8 mouse cellular contexts compared by ENCODE assay signal in the genomic region with DNA sequence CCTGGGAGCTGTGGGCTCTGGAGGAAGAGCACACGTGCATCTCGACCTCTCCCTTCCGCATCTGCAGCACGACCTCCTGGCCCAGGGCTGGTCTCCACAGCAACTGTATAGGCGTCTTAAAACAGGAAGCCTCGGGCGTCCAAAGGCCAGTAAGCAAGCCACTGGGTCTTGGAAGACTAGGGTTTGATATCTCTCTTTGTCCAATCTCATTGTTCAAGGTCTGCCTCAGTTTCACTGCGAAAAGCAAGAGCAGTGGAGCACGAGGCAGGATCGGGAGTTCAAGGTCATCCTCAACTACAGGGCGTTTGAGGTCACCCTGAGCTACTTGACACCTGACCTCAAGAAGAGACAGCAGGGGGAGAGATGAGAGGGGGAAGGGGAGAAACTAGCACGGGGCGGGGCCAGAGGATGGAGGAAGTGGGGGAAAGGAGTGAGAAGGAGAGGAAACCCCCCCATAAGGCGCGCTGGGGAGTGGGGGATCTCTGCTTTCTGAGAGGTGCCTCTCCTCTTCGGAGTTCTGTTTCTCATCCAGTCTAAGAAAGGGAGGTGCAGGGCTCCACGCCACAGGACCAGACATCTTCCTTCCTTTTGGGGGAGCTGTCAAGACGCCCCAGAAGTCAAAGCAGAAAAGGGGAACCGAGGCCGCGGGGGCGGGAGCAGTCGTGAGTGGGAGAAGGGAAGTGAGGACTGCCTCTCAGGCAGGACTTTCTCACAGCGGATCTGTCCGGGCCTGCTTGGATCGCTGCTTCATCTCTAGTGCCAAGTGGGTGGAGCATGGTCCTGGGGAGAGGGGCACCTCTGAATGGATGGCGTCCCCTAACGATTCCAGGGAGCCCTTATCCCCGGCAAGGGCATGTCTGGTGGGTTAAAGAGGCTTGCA. TPM values are rescaled to one million over a fixed set of nuclear protein-coding genes. Genes with fewer than 3 reads are reported as not detected.
DNase-seq lines count a peak whose midpoint lies in the region; ATAC-seq and TF ChIP-seq lines count a peak whose summit lies in the region.

No protein-coding gene starts in this region.

- peak overlapping the region; percentile 72 for H3K4me2 ChIP-seq in heart, embryonic 14.5 days (ENCODE audit: low read length)
- H3K4me2 ChIP-seq in kidney, embryonic 15.5 days, result peak overlapping the region; percentile 78
- H3K4me2 ChIP-seq in lung, embryonic 15.5 days, result peak overlapping the region; percentile 77

- DNase-seq in layer of hippocampus, adult 2 months (ENCODE audit: low spot score in 2 of 2), result no peak
- no peak for DNase-seq in layer of hippocampus, adult 9-10 months (ENCODE audit: low spot score)
- peak; percentile 39 for DNase-seq in embryonic facial prominence, embryonic 10.5 days (ENCODE audit: low spot score)
- peak; percentile 59 for DNase-seq in right cerebral cortex, postnatal 14 days

- ATAC-seq in heart, embryonic 14.5 days (ENCODE audit: insufficient number of reproducible peaks, insufficient read depth, low FRiP score, low read depth), result peak; percentile 46; the same call in 1 of the 2 replicates
- peak; percentile 31; the same call in 1 of the 2 replicates for ATAC-seq in kidney, embryonic 15.5 days (replicated peaks; ENCODE audit: low FRiP score)
- ATAC-seq in lung, embryonic 15.5 days (ENCODE audit: borderline replicate concordance, extremely low read depth, low FRiP score, low TSS enrichment), result peak; percentile 65; the same call in 1 of the 2 replicates
- ATAC-seq in megakaryocyte-erythroid progenitor cell, adult 5-6 weeks (replicated peaks; ENCODE audit: low FRiP score, low TSS enrichment, poor library complexity, severe bottlenecking), result no peak; the same call in 1 of the 2 replicates

- no peaks in the 10 kb centered on the region for H3K36me3 ChIP-seq in embryonic facial prominence, embryonic 10.5 days (replicated peaks)
- no peaks in the 10 kb centered on the region for H3K36me3 ChIP-seq in heart, embryonic 14.5 days (ENCODE audit: control insufficient read depth, insufficient read depth, low read length)
- H3K36me3 ChIP-seq in kidney, embryonic 15.5 days, result no peaks in the 10 kb centered on the region
- no peaks in the 10 kb centered on the region for H3K36me3 ChIP-seq in lung, embryonic 15.5 days

- H3K27me3 ChIP-seq in embryonic facial prominence, embryonic 10.5 days (replicated peaks; ENCODE audit: low read depth, poor library complexity, severe bottlenecking), result peaks cover 67% of the 10 kb centered on the region
- H3K27me3 ChIP-seq in heart, embryonic 14.5 days (ENCODE audit: control insufficient read depth, insufficient read depth, low read length), result peaks cover 44% of the 10 kb centered on the region
- peaks cover 40% of the 10 kb centered on the region for H3K27me3 ChIP-seq in kidney, embryonic 15.5 days
- peaks cover 18% of the 10 kb centered on the region for H3K27me3 ChIP-seq in lung, embryonic 15.5 days

- 3% methylated on average over 29 of the region's 29 CpGs for WGBS in embryonic facial prominence, embryonic 10.5 days
- 6% methylated on average over 29 of the region's 29 CpGs for WGBS in heart, embryonic 14.5 days
- WGBS in kidney, embryonic 15.5 days, result 3% methylated on average over 29 of the region's 29 CpGs
- WGBS in lung, embryonic 15.5 days, result 4% methylated on average over 29 of the region's 29 CpGs

- peak overlapping the region; percentile 64 for H3K9ac ChIP-seq in heart, embryonic 14.5 days (ENCODE audit: low read length)
- peak overlapping the region; percentile 38; the same call in 1 of the 2 replicates for H3K9ac ChIP-seq in kidney, embryonic 15.5 days
- peak overlapping the region; percentile 21; the same call in 1 of the 2 replicates for H3K9ac ChIP-seq in lung, embryonic 15.5 days

- H3K9me3 ChIP-seq in embryonic facial prominence, embryonic 10.5 days, result no peaks in the 10 kb centered on the region
- H3K9me3 ChIP-seq in heart, embryonic 14.5 days (ENCODE audit: control insufficient read depth, low read length), result no peaks in the 10 kb centered on the region
- no peaks in the 10 kb centered on the region for H3K9me3 ChIP-seq in kidney, embryonic 15.5 days (replicated peaks)
- H3K9me3 ChIP-seq in lung, embryonic 15.5 days, result no peaks in the 10 kb centered on the region

- no peak for TF ChIP-seq CTCF in layer of hippocampus, adult 2 months (conservative IDR thresholded peaks at IDR 0.05)

- peak overlapping the region; percentile 46 for H3K4me3 ChIP-seq in layer of hippocampus, adult 2 months
- peak overlapping the region; percentile 49 for H3K4me3 ChIP-seq in embryonic facial prominence, embryonic 10.5 days
- H3K4me3 ChIP-seq in heart, embryonic 14.5 days (ENCODE audit: control insufficient read depth in 1 of 2, insufficient read depth in 1 of 2, low read depth in 1 of 2, low read length in 2 of 2), result peak overlapping the region; percentile 42 to 57
- peak overlapping the region; percentile 47 for H3K4me3 ChIP-seq in kidney, embryonic 15.5 days (replicated peaks)
- peak overlapping the region; percentile 50 for H3K4me3 ChIP-seq in lung, embryonic 15.5 days

- H3K27ac ChIP-seq in layer of hippocampus, adult 2 months, result peak overlapping the region; percentile 51; the same call in 1 of the 2 replicates
- H3K27ac ChIP-seq in embryonic facial prominence, embryonic 10.5 days (replicated peaks), result peak overlapping the region; percentile 51; the same call in 1 of the 2 replicates
- H3K27ac ChIP-seq in heart, embryonic 14.5 days (replicated peaks in 1 of 2; ENCODE audit: control insufficient read depth in 1 of 2, insufficient read depth in 1 of 2, low read depth in 2 of 2, low read length in 2 of 2), result peak overlapping the region; percentile 36 to 64; a peak in 3 of 4 replicates
- H3K27ac ChIP-seq in kidney, embryonic 15.5 days, result peak overlapping the region; percentile 52
- H3K27ac ChIP-seq in lung, embryonic 15.5 days, result peak overlapping the region; percentile 55

- peaks cover 30% of the 10 kb centered on the region for H3K4me1 ChIP-seq in embryonic facial prominence, embryonic 10.5 days
- H3K4me1 ChIP-seq in heart, embryonic 14.5 days (ENCODE audit: control insufficient read depth in 2 of 2, insufficient read depth in 2 of 2, low read length in 2 of 2), result peaks cover 10 to 15% of the 10 kb centered on the region in 2 experiments; a peak in 3 of 4 replicates
- peaks cover 37% of the 10 kb centered on the region for H3K4me1 ChIP-seq in kidney, embryonic 15.5 days
- peaks cover 50% of the 10 kb centered on the region for H3K4me1 ChIP-seq in lung, embryonic 15.5 days

RNA-seq across cellular contexts. Expression of a gene that starts 0.9 kb away (rescaled TPM):
- 1 to 10 TPM; 2.6 to 2.8 TPM for total RNA-seq in layer of hippocampus, adult 2 months (2021)
- polyA plus RNA-seq in embryonic facial prominence, embryonic 10.5 days (2016; fragmentation: Nextera tagmentation; extraction: Ambion mirVana), result 5.9 and 6.0 TPM in 2 replicates
- 13.9 and 14.4 TPM in 2 replicates for polyA plus RNA-seq in heart, embryonic 14.5 days (2014; fragmentation: Nextera tagmentation; extraction: Ambion mirVana)
- 10.8 and 13.7 TPM in 2 replicates for polyA plus RNA-seq in kidney, embryonic 15.5 days (2015; fragmentation: Nextera tagmentation; extraction: Ambion mirVana)
- 55.1 and 57.5 TPM in 2 replicates for polyA plus RNA-seq in lung, embryonic 15.5 days (2015; fragmentation: Nextera tagmentation; extraction: Ambion mirVana)
- 1.9 and 3.4 TPM in 2 replicates for total RNA-seq in megakaryocyte-erythroid progenitor cell, adult 5-6 weeks (2014; fragmentation: Nextera tagmentation)
- 3.6 TPM in 2 replicates for total RNA-seq in megakaryocyte-erythroid progenitor cell, adult 5-6 weeks (2017)

RNA-seq across cellular contexts. Expression of a gene that starts 12.4 kb away (rescaled TPM):
- total RNA-seq in layer of hippocampus, adult 2 months (2021), result 10 to 100 TPM; 63.8 to 64.6 TPM
- 154 and 161 TPM in 2 replicates for polyA plus RNA-seq in embryonic facial prominence, embryonic 10.5 days (2016; fragmentation: Nextera tagmentation; extraction: Ambion mirVana)
- polyA plus RNA-seq in heart, embryonic 14.5 days (2014; fragmentation: Nextera tagmentation; extraction: Ambion mirVana), result 151 and 160 TPM in 2 replicates
- polyA plus RNA-seq in kidney, embryonic 15.5 days (2015; fragmentation: Nextera tagmentation; extraction: Ambion mirVana), result 140 and 143 TPM in 2 replicates
- polyA plus RNA-seq in lung, embryonic 15.5 days (2015; fragmentation: Nextera tagmentation; extraction: Ambion mirVana), result 157 and 160 TPM in 2 replicates
- total RNA-seq in megakaryocyte-erythroid progenitor cell, adult 5-6 weeks (2014; fragmentation: Nextera tagmentation), result 66.2 and 78.8 TPM in 2 replicates
- total RNA-seq in megakaryocyte-erythroid progenitor cell, adult 5-6 weeks (2017), result 23.7 and 43.3 TPM in 2 replicates

RNA-seq across cellular contexts. Expression of a gene that starts 14.2 kb away (rescaled TPM):
- under 1 TPM; 0.83 to 0.84 TPM for total RNA-seq in layer of hippocampus, adult 2 months (2021)
- 3.8 and 5.1 TPM in 2 replicates for polyA plus RNA-seq in embryonic facial prominence, embryonic 10.5 days (2016; fragmentation: Nextera tagmentation; extraction: Ambion mirVana)
- polyA plus RNA-seq in heart, embryonic 14.5 days (2014; fragmentation: Nextera tagmentation; extraction: Ambion mirVana), result 1.3 and 1.9 TPM in 2 replicates
- 2.0 and 2.7 TPM in 2 replicates for polyA plus RNA-seq in kidney, embryonic 15.5 days (2015; fragmentation: Nextera tagmentation; extraction: Ambion mirVana)
- polyA plus RNA-seq in lung, embryonic 15.5 days (2015; fragmentation: Nextera tagmentation; extraction: Ambion mirVana), result 2.4 and 2.9 TPM in 2 replicates
- total RNA-seq in megakaryocyte-erythroid progenitor cell, adult 5-6 weeks (2014; fragmentation: Nextera tagmentation), result 34.3 and 38.9 TPM in 2 replicates
- total RNA-seq in megakaryocyte-erythroid progenitor cell, adult 5-6 weeks (2017), result 16.3 and 40.0 TPM in 2 replicates

RNA-seq across cellular contexts. Expression of a gene that starts 16.9 kb away (rescaled TPM):
- total RNA-seq in layer of hippocampus, adult 2 months (2021), result 100 to 1,000 TPM; 363 to 382 TPM
- not detected in 2 replicates for polyA plus RNA-seq in embryonic facial prominence, embryonic 10.5 days (2016; fragmentation: Nextera tagmentation; extraction: Ambion mirVana)
- 0.08 TPM in 1 of 2 replicates, not detected in the other for polyA plus RNA-seq in heart, embryonic 14.5 days (2014; fragmentation: Nextera tagmentation; extraction: Ambion mirVana)
- 0.18 and 0.38 TPM in 2 replicates for polyA plus RNA-seq in kidney, embryonic 15.5 days (2015; fragmentation: Nextera tagmentation; extraction: Ambion mirVana)
- polyA plus RNA-seq in lung, embryonic 15.5 days (2015; fragmentation: Nextera tagmentation; extraction: Ambion mirVana), result 0.17 and 0.23 TPM in 2 replicates
- total RNA-seq in megakaryocyte-erythroid progenitor cell, adult 5-6 weeks (2014; fragmentation: Nextera tagmentation), result 1.1 and 1.2 TPM in 2 replicates
- total RNA-seq in megakaryocyte-erythroid progenitor cell, adult 5-6 weeks (2017), result 0.05 and 0.27 TPM in 2 replicates

RNA-seq across cellular contexts. Expression of a gene that starts 38.4 kb away (rescaled TPM):
- 1 to 10 TPM; 1.1 to 1.6 TPM for total RNA-seq in layer of hippocampus, adult 2 months (2021)
- polyA plus RNA-seq in embryonic facial prominence, embryonic 10.5 days (2016; fragmentation: Nextera tagmentation; extraction: Ambion mirVana), result 38.2 and 42.8 TPM in 2 replicates
- 20.1 and 21.5 TPM in 2 replicates for polyA plus RNA-seq in heart, embryonic 14.5 days (2014; fragmentation: Nextera tagmentation; extraction: Ambion mirVana)
- 29.8 and 32.7 TPM in 2 replicates for polyA plus RNA-seq in kidney, embryonic 15.5 days (2015; fragmentation: Nextera tagmentation; extraction: Ambion mirVana)
- polyA plus RNA-seq in lung, embryonic 15.5 days (2015; fragmentation: Nextera tagmentation; extraction: Ambion mirVana), result 63.4 and 65.2 TPM in 2 replicates
- 1.7 and 3.4 TPM in 2 replicates for total RNA-seq in megakaryocyte-erythroid progenitor cell, adult 5-6 weeks (2014; fragmentation: Nextera tagmentation)
- 0.46 TPM in 1 of 2 replicates, not detected in the other for total RNA-seq in megakaryocyte-erythroid progenitor cell, adult 5-6 weeks (2017)

Comparison
In these comparisons a context has a peak if more than half of its experiments do, and no peak if none do; other contexts are left out.
1. DNase-seq: peak in embryonic facial prominence, embryonic 10.5 days (single experiment) and right cerebral cortex, postnatal 14 days (single experiment); none in layer of hippocampus, adult 2 months (0 of 2) and layer of hippocampus, adult 9-10 months (single experiment).
2. Peak in every context shown above with its lines, with median percentiles within 50 percentile points of each other: H3K27ac ChIP-seq, H3K4me3 ChIP-seq, H3K4me2 ChIP-seq and H3K9ac ChIP-seq.